Mouse (Mus musculus): ENCODE measurements around the gene Prkar2a. TPM values are rescaled to one million over a fixed set of nuclear protein-coding genes. Genes with fewer than 3 reads are reported as not detected.

Gene Prkar2a
- polyA plus RNA-seq, 1 experiment from 2014 or later: 57.1 TPM

DNA sequence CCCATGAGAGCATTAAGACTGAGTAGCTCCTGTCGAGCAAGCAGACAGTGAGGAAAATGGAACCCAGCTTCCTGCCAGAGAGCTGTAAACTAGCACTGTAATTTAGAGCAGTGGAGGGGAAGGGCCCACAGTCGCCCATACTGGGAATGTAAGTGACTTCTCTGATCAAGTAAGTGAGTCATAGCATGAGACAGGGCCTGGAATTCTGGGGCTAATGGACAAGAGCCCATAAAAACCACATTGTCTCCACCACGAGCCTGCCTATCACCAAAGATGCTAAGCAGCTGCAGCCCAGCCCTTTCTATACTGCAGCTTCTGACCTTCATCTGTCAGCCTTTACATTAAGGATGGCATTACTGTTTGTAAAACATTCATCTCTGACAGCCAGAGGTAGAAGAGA is 50.1 kb downstream of the Prkar2a start:
- H3K4me2 ChIP-seq (replicated peaks): no peak overlapping the region
- no peak overlapping the region for H3K27ac ChIP-seq (replicated peaks)
- H3K27me3 ChIP-seq: no peaks in the 10 kb centered on the region
- peaks cover 48% of the 10 kb centered on the region for H3K36me3 ChIP-seq
- H3K4me3 ChIP-seq: no peak overlapping the region
- H3K9me3 ChIP-seq: no peaks in the 10 kb centered on the region
- no peaks in the 10 kb centered on the region for H3K4me1 ChIP-seq
- WGBS: 68% methylated on average over 3 of the region's 3 CpGs
- H3K9ac ChIP-seq (replicated peaks): no peak overlapping the region
- no peak for ATAC-seq (ENCODE audit: low FRiP score, low read depth)

DNA sequence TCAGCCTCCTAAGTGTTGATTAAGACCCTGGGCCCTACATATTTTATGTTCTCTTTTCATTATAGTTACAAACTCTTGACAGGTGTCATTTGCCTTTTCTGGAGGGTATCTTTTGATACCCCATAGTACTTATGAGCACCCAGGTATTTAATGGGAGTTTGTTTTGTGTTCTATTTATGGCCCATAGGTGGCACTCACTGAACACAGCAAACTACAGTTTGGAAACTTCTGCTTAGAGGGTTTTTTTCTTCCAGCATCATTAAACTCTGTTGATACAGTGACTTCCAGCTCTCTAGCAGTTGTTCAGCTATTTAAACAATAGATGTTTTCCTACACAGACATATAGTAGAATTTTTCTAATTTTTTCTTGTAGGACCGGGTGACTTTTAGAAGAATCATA is 50.9 kb downstream of the Prkar2a start:
- H3K36me3 ChIP-seq: peaks cover 43% of the 10 kb centered on the region
- WGBS: 97% methylated on average over 1 of the region's 1 CpGs
- H3K4me3 ChIP-seq: no peak overlapping the region
- H3K4me2 ChIP-seq (replicated peaks): no peak overlapping the region
- no peaks in the 10 kb centered on the region for H3K4me1 ChIP-seq
- no peak overlapping the region for H3K27ac ChIP-seq (replicated peaks)
- ATAC-seq (ENCODE audit: low FRiP score, low read depth): no peak
- no peaks in the 10 kb centered on the region for H3K9me3 ChIP-seq
- no peaks in the 10 kb centered on the region for H3K27me3 ChIP-seq
- no peak overlapping the region for H3K9ac ChIP-seq (replicated peaks)

GRCm38 (mm10) chr9:108742048-108742447 is 52.9 kb downstream of the Prkar2a start:
- ATAC-seq (ENCODE audit: low FRiP score, low read depth): no peak
- H3K4me2 ChIP-seq (replicated peaks): no peak overlapping the region
- WGBS: 94% methylated on average over 9 of the region's 9 CpGs
- no peak overlapping the region for H3K4me3 ChIP-seq
- H3K27ac ChIP-seq (replicated peaks): no peak overlapping the region
- H3K4me1 ChIP-seq: no peaks in the 10 kb centered on the region
- no peak overlapping the region for H3K9ac ChIP-seq (replicated peaks)
- H3K27me3 ChIP-seq: no peaks in the 10 kb centered on the region
- no peaks in the 10 kb centered on the region for H3K9me3 ChIP-seq
- peaks cover 51% of the 10 kb centered on the region for H3K36me3 ChIP-seq

DNA sequence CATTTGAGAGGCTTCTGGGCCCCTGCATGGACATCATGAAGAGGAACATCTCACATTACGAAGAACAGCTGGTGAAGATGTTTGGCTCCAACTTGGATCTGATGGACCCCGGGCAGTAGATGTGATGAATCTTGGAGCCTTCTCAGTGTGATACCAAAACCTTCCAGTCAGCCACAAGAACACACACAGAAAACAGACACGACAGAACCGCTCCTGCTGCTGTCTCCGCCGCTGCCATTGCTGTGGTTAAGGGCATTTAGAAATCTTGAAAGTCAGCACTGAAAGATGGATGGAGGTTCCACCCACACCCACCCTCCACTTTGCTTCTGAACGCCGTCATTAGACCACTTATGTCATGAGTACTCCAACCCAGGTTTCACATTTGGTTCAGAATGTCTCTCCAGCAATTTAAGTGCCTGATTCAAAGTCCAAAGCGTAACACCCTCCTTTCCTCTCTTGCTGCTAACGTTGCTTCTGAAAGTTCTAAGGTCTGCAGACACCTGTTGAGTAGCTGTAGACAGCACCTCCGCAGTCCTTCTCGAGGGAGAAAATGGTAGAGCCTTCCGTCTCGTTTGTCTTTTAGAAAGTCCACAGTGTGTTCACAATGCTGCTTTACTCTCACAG is 57.9 kb downstream of the Prkar2a start:
- no peak overlapping the region for H3K4me3 ChIP-seq
- H3K4me1 ChIP-seq: peaks cover 5% of the 10 kb centered on the region; the same call in 1 of the 2 replicates
- H3K9me3 ChIP-seq: no peaks in the 10 kb centered on the region
- no peaks in the 10 kb centered on the region for H3K27me3 ChIP-seq
- 94% methylated on average over 14 of the region's 14 CpGs for WGBS
- no peak overlapping the region for H3K4me2 ChIP-seq (replicated peaks)
- no peak overlapping the region for H3K27ac ChIP-seq (replicated peaks)
- H3K9ac ChIP-seq (replicated peaks): no peak overlapping the region
- ATAC-seq (ENCODE audit: low FRiP score, low read depth): no peak
- H3K36me3 ChIP-seq: peaks cover 61% of the 10 kb centered on the region

- ATAC-seq (ENCODE audit: low FRiP score, low read depth): no peak
- Histone ChIP-seq H3K9me3 (no peaks in the 10 kb centered on the region), H3K27ac (replicated peaks) (no peak overlapping the region), H3K9ac (replicated peaks) (no peak overlapping the region), H3K27me3 (no peaks in the 10 kb centered on the region), H3K4me1 (peaks cover 5% of the 10 kb centered on the region; the same call in 1 of the 2 replicates), H3K4me2 (replicated peaks) (no peak overlapping the region), H3K4me3 (no peak overlapping the region), H3K36me3 (peaks cover 54% of the 10 kb centered on the region)
- WGBS: 80% methylated on average over 3 of the region's 3 CpGs
These were observed 58.6 kb downstream of the Prkar2a start for GRCm38 (mm10) chr9:108747694-108748093.

DNA sequence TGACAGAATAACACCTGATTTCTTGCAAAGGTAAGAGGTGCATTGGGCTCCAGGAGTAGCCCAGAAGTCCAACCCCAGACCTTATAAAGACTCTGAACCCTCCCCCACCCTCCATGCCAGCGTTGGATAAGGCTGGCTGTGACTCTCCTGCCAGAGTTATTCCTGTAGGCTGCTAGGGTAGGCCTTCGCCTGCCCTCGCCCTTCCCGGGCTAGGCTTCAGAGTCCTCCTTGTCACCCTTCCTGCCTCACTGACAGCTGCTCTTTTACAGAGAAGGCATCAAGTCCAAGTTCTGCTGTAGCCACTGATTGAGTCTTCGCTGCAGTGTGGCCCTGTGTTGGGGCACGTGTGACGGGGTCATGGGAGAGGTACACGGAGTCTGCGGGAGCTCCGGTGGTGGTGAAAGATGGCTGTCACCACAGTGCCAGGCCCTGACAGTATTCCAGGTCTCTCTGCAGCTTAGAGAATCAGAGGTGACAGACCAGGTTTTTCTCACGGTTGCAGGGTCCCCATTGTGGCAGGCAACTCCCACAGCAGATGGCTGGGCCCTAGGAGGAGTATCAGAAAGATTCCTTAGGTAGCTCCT is 59.6 kb downstream of the Prkar2a start:
- no peaks in the 10 kb centered on the region for H3K9me3 ChIP-seq
- ATAC-seq (ENCODE audit: low FRiP score, low read depth): no peak
- no peaks in the 10 kb centered on the region for H3K27me3 ChIP-seq
- 78% methylated on average over 11 of the region's 11 CpGs for WGBS
- H3K9ac ChIP-seq (replicated peaks): no peak overlapping the region
- H3K36me3 ChIP-seq: peaks cover 45% of the 10 kb centered on the region
- H3K4me1 ChIP-seq: peaks cover 5% of the 10 kb centered on the region; the same call in 1 of the 2 replicates
- peak overlapping the region; percentile 63 for H3K27ac ChIP-seq (replicated peaks)
- H3K4me3 ChIP-seq: no peak overlapping the region
- H3K4me2 ChIP-seq (replicated peaks): no peak overlapping the region

- no peak overlapping the region for H3K9ac ChIP-seq (replicated peaks)
- WGBS: 85% methylated on average over 11 of the region's 11 CpGs
- peaks cover 5% of the 10 kb centered on the region; the same call in 1 of the 2 replicates for H3K4me1 ChIP-seq
- no peak overlapping the region for H3K27ac ChIP-seq (replicated peaks)
- H3K9me3 ChIP-seq: no peaks in the 10 kb centered on the region
- H3K4me3 ChIP-seq: no peak overlapping the region
- H3K36me3 ChIP-seq: peaks cover 31% of the 10 kb centered on the region
- no peak overlapping the region for H3K4me2 ChIP-seq (replicated peaks)
- no peak for ATAC-seq (ENCODE audit: low FRiP score, low read depth)
- no peaks in the 10 kb centered on the region for H3K27me3 ChIP-seq
These were observed 61.5 kb downstream of the Prkar2a start for GRCm38 (mm10) chr9:108750616-108751015.

DNA sequence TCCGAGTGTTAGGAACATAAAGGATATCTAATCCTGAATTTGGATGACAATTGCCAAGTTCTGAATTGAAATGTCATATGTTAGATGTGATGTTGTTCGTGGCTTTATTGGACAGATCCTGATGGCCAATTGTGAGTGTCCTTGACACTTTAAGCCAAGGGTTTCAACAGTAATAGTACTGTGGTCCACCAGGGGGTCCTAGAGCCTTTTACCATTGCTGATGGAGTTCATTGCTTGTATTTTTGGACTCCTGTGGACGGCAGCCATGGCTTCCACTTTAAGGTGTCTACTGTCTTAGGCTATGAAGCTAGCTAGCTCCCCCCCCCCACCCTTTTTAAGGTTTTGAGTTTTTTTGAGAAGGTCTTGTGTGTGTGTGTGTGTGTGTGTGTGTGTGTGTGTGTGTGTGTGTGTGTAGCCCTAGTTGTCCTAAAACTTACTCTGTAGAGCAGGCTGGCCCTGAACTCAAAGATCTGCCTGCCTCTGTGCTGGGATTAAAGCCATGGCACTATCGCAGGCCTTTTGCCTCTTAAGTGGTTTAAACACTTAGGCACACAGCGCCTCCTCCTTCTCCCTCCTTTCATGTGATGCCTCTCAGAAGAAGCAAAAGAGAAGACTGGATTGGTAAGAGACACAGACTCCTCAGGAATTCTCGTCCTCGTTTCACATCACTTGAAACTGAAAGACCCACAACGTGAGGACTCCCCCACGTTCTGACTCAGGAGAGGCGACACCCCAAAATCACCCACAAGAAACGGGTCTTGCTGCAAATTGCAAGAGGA is 63.2 kb downstream of the Prkar2a start:
- H3K27ac ChIP-seq (replicated peaks): no peak overlapping the region
- peaks cover 5% of the 10 kb centered on the region; the same call in 1 of the 2 replicates for H3K4me1 ChIP-seq
- no peak for ATAC-seq (ENCODE audit: low FRiP score, low read depth)
- no peaks in the 10 kb centered on the region for H3K27me3 ChIP-seq
- no peak overlapping the region for H3K9ac ChIP-seq (replicated peaks)
- H3K9me3 ChIP-seq: no peaks in the 10 kb centered on the region
- 89% methylated on average over 11 of the region's 11 CpGs for WGBS
- H3K4me3 ChIP-seq: no peak overlapping the region
- H3K36me3 ChIP-seq: peaks cover 15% of the 10 kb centered on the region; the same call in 1 of the 2 replicates
- no peak overlapping the region for H3K4me2 ChIP-seq (replicated peaks)

GRCm38 (mm10) chr9:108753326-108753725 is 64.2 kb downstream of the Prkar2a start:
- Histone ChIP-seq H3K9ac (replicated peaks) (no peak overlapping the region), H3K4me3 (no peak overlapping the region), H3K4me2 (replicated peaks) (no peak overlapping the region), H3K36me3 (0 out of 2 replicates have a peak, but pooled peaks cover 5% of the 10 kb centered on the region), H3K27ac (replicated peaks) (no peak overlapping the region), H3K4me1 (peaks cover 5% of the 10 kb centered on the region; the same call in 1 of the 2 replicates), H3K27me3 (no peaks in the 10 kb centered on the region), H3K9me3 (no peaks in the 10 kb centered on the region)
- WGBS: 65% methylated on average over 9 of the region's 9 CpGs
- no peak for ATAC-seq (ENCODE audit: low FRiP score, low read depth)

GRCm38 (mm10) chr9:108753976-108754375 is 64.9 kb downstream of the Prkar2a start:
- 87% methylated on average over 3 of the region's 3 CpGs for WGBS
- H3K4me2 ChIP-seq (replicated peaks): no peak overlapping the region
- H3K36me3 ChIP-seq: no peaks in the 10 kb centered on the region
- no peak overlapping the region for H3K9ac ChIP-seq (replicated peaks)
- no peak for ATAC-seq (ENCODE audit: low FRiP score, low read depth)
- no peak overlapping the region for H3K4me3 ChIP-seq
- peaks cover 2% of the 10 kb centered on the region; the same call in 1 of the 2 replicates for H3K4me1 ChIP-seq
- no peak overlapping the region for H3K27ac ChIP-seq (replicated peaks)
- no peaks in the 10 kb centered on the region for H3K27me3 ChIP-seq
- H3K9me3 ChIP-seq: no peaks in the 10 kb centered on the region

GRCm38 (mm10) chr9:108754423-108754822 is 65.3 kb downstream of the Prkar2a start:
- Histone ChIP-seq H3K4me2 (replicated peaks) (no peak overlapping the region), H3K9me3 (no peaks in the 10 kb centered on the region), H3K4me1 (no peaks in the 10 kb centered on the region), H3K27ac (replicated peaks) (no peak overlapping the region), H3K4me3 (no peak overlapping the region), H3K27me3 (no peaks in the 10 kb centered on the region), H3K9ac (replicated peaks) (no peak overlapping the region), H3K36me3 (no peaks in the 10 kb centered on the region)
- 94% methylated on average over 5 of the region's 5 CpGs for WGBS
- ATAC-seq (ENCODE audit: low FRiP score, low read depth): no peak

DNA sequence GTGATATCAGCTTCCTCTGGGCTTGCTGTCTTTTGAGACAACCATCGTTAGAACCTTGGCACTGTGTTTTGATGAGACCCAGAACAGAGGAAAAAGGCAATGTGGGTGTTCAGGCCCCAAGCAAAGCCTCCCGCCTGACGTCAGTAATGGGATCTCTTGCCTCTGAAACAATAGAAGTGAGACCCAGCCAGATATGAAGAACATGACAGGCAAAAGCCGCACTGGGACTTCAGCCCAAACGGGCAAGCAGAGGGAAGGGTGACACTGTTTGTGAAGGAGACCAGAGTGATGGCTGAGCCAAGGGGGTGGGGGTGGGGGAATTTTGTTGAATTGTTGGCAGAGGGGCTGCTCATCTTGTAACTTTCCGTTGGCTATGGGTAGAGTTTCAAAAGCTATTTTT is 68.3 kb downstream of the Prkar2a start:
- Histone ChIP-seq H3K9me3 (no peaks in the 10 kb centered on the region), H3K4me3 (no peak overlapping the region), H3K4me2 (replicated peaks) (no peak overlapping the region), H3K4me1 (no peaks in the 10 kb centered on the region), H3K27me3 (no peaks in the 10 kb centered on the region), H3K9ac (replicated peaks) (no peak overlapping the region), H3K27ac (replicated peaks) (no peak overlapping the region), H3K36me3 (no peaks in the 10 kb centered on the region)
- no peak for ATAC-seq (ENCODE audit: low FRiP score, low read depth)
- 68% methylated on average over 6 of the region's 6 CpGs for WGBS

All from midbrain, embryonic 12.5 days (tissue).